Mouse (Mus musculus) kidney, embryonic 16.5 days (tissue): ENCODE results near the gene Fgfr2. TPM values are rescaled to one million over a fixed set of nuclear protein-coding genes. Genes with fewer than 3 reads are reported as not detected.

ENCODE experiments used
- ATAC-seq: fragments of 200-750 bp; cut with Nextera tagmentation; 2 replicates; pipeline ENCODE4 v1.8.0; 2017; ENCODE audit warnings: moderate TSS enrichment; ENCODE audit not compliant: low FRiP score, low TSS enrichment
- H3K27ac ChIP-seq: fragments of 300-500 bp; sonication (generic); 2 replicates; pipeline ENCODE4 v1.5.1; 2014; ENCODE audit warnings: low read length
- H3K27me3 ChIP-seq: fragments of 300-500 bp; sonication (generic); 2 replicates; pipeline ENCODE4 v1.6.1; 2014; ENCODE audit warnings: low read length, control low read depth, mixed read lengths; ENCODE audit not compliant: insufficient read depth
- H3K36me3 ChIP-seq: fragments of 300-500 bp; sonication (generic); 2 replicates; pipeline ENCODE4 v1.6.1; 2014; ENCODE audit warnings: low read length, control low read depth, mixed read lengths; ENCODE audit not compliant: insufficient read depth
- H3K4me1 ChIP-seq: fragments of 300-500 bp; sonication (generic); 2 replicates; pipeline ENCODE4 v1.6.1; 2014; ENCODE audit warnings: low read length, control low read depth, mixed read lengths; ENCODE audit not compliant: insufficient read depth
- H3K4me2 ChIP-seq: fragments of 300-500 bp; sonication (generic); replicated peaks from 2 replicates; pipeline ENCODE4 v1.6.1; 2014; ENCODE audit warnings: low read depth, low read length
- H3K4me3 ChIP-seq: fragments of 300-500 bp; sonication (generic); 2 replicates; pipeline ENCODE4 v1.5.1; 2014; ENCODE audit warnings: mild to moderate bottlenecking, low read length
- H3K9ac ChIP-seq: fragments of 300-500 bp; sonication (generic); replicated peaks from 2 replicates; pipeline ENCODE4 v1.6.1; 2014; ENCODE audit warnings: low read length
- H3K9me3 ChIP-seq: fragments of 300-500 bp; sonication (generic); 2 replicates; pipeline ENCODE4 v1.6.1; 2016; ENCODE audit warnings: low read length, control low read depth
- WGBS: fragments of 180-500 bp; shearing (Covaris S2); extraction: QIAGEN DNeasy Blood & Tissue Kit; methylation state at CpG from one replicate; pipeline ENCODE4 v1.1.7; 2014; 5-methylcytosine and 5-hydroxymethylcytosine counted together
- polyA plus RNA-seq: library from polyadenylated mRNA; unstranded; fragments of >200 nt; fragmentation: Nextera tagmentation; extraction: Ambion mirVana; gene quantifications from 2 replicates; pipeline ENCODE4 v1.2.1, GENCODE M21; 2015

The Fgfr2 gene
- polyA plus RNA-seq, 1 experiment from 2014 or later: 118 TPM

GRCm38 (mm10) chr7:130855681-130856080 is 2267.5 kb downstream of the Fgfr2 start:
- Histone ChIP-seq H3K4me1 (peaks cover 11% of the 10 kb centered on the region; the same call in 1 of the 2 replicates), H3K36me3 (no peaks in the 10 kb centered on the region), H3K9me3 (no peaks in the 10 kb centered on the region), H3K4me2 (no peak overlapping the region), H3K27me3 (no peaks in the 10 kb centered on the region), H3K4me3 (no peak overlapping the region), H3K9ac (no peak overlapping the region), H3K27ac (no peak overlapping the region)
- no peak for ATAC-seq
- 29% methylated on average over 3 of the region's 3 CpGs for WGBS

DNA sequence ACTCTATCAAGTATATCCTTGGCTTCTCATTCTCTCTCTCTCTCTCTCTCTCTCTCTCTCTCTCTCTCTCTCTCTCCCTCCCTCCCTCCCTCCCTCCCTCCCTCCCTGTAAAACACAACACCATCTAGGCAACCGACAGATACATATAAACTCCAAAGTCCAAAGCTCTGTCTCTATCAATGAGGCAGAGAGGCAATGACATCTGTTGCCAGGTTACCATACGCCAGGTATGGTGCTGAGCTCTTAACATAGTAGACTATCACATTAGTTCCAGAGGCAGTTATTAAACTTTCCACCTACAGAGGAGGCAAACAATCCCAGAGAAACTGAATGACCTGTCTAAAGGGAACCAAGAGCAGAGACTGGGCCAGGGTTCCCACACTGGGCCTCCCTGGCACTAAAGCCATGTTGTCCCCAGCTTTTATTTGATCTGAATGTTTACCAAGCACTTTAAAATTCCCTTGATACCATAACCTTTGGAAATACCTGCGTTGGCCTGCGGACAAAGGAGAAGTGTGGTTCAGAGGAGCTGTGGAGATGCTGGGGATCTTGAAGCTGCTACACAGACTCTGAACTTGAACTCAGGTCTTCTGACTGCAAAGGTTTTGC is 2268.4 kb downstream of the Fgfr2 start:
- no peaks in the 10 kb centered on the region for H3K27me3 ChIP-seq
- H3K36me3 ChIP-seq: no peaks in the 10 kb centered on the region
- ATAC-seq: no peak
- H3K4me1 ChIP-seq: 0 out of 2 replicates have a peak, but pooled peaks cover 5% of the 10 kb centered on the region
- H3K4me2 ChIP-seq: no peak overlapping the region
- 76% methylated on average over 4 of the region's 4 CpGs for WGBS
- H3K9ac ChIP-seq: no peak overlapping the region
- H3K4me3 ChIP-seq: no peak overlapping the region
- H3K9me3 ChIP-seq: no peaks in the 10 kb centered on the region
- no peak overlapping the region for H3K27ac ChIP-seq

DNA sequence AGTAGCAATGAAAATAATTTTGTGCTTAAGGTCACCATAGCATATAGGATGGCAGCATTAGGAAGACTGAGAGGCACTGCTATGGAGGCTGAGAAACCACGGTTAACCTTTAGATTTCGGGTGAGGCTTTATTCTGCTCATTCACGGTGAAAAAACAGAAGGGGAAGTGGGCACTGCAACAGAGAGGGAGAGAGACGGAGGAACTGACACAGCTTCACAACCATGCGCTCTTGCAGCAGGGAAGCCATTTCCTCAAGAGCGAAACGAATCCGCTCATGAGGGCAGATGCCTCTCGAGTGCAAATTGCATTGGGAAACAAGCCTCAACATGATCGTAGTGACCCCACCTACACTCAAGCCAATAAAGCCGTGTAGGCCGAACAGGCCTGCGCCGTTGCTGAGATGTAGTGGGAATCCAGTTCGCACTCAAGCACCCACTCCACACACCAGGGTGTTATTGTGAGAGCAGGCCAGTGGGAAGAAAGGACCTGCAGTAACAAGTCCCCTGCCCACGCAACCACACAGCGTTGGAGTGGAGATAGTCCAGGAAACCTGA is 2275.9 kb downstream of the Fgfr2 start:
- H3K9me3 ChIP-seq: no peaks in the 10 kb centered on the region
- H3K36me3 ChIP-seq: no peaks in the 10 kb centered on the region
- no peak overlapping the region for H3K9ac ChIP-seq
- no peak overlapping the region for H3K27ac ChIP-seq
- H3K4me1 ChIP-seq: 0 out of 2 replicates have a peak, but pooled peaks cover 5% of the 10 kb centered on the region
- no peak for ATAC-seq
- H3K4me2 ChIP-seq: no peak overlapping the region
- H3K4me3 ChIP-seq: no peak overlapping the region
- WGBS: 85% methylated on average over 17 of the region's 17 CpGs
- no peaks in the 10 kb centered on the region for H3K27me3 ChIP-seq

GRCm38 (mm10) chr7:130839380-130840100 is 2283.6 kb downstream of the Fgfr2 start:
- 0 out of 2 replicates have a peak overlapping the region, but pooled peaks have one; percentile 95 for H3K27ac ChIP-seq
- no peaks in the 10 kb centered on the region for H3K9me3 ChIP-seq
- peaks cover 50% of the 10 kb centered on the region for H3K4me1 ChIP-seq
- 81% methylated on average over 12 of the region's 12 CpGs for WGBS
- no peak overlapping the region for H3K4me3 ChIP-seq
- H3K4me2 ChIP-seq: no peak overlapping the region
- ATAC-seq: no peak
- no peaks in the 10 kb centered on the region for H3K27me3 ChIP-seq
- H3K9ac ChIP-seq: no peak overlapping the region
- H3K36me3 ChIP-seq: no peaks in the 10 kb centered on the region

DNA sequence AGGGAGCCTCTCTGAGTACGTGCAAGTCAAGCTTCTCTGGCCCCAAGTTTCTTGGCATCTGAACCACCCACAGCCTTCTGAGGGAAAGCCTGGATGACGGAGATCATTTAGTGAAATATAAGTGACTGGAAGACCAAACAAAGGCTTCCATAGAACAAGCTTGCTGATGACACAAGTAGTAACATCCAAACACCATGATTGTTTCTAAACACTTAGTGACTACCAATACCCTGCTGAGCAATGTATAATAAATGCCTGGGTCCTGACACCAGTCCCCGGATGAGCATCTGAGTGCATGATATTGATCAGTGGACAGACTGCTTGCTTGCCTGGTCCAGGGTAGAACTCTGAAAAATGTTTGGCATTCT is 2284.5 kb downstream of the Fgfr2 start:
- Histone ChIP-seq H3K27me3 (peaks cover 1% of the 10 kb centered on the region; the same call in 1 of the 2 replicates), H3K4me2 (no peak overlapping the region), H3K27ac (peak overlapping the region; percentile 95), H3K9ac (peak overlapping the region; percentile 38; the same call in 1 of the 2 replicates), H3K36me3 (no peaks in the 10 kb centered on the region), H3K4me3 (no peak overlapping the region), H3K9me3 (no peaks in the 10 kb centered on the region), H3K4me1 (peaks cover 52% of the 10 kb centered on the region)
- WGBS: 48% methylated on average over 3 of the region's 3 CpGs
- no peak for ATAC-seq

GRCm38 (mm10) chr7:130837941-130838657 is 2285.1 kb downstream of the Fgfr2 start:
- H3K4me1 ChIP-seq: peaks cover 52% of the 10 kb centered on the region
- peak; percentile 87 for ATAC-seq
- peaks cover 6% of the 10 kb centered on the region; the same call in 1 of the 2 replicates for H3K27me3 ChIP-seq
- H3K4me2 ChIP-seq: peak overlapping the region; percentile 31; the same call in 1 of the 2 replicates
- WGBS: 36% methylated on average over 12 of the region's 12 CpGs
- H3K4me3 ChIP-seq: no peak overlapping the region
- H3K9me3 ChIP-seq: no peaks in the 10 kb centered on the region
- no peaks in the 10 kb centered on the region for H3K36me3 ChIP-seq
- H3K27ac ChIP-seq: peak overlapping the region; percentile 95
- H3K9ac ChIP-seq: peak overlapping the region; percentile 38; the same call in 1 of the 2 replicates

DNA sequence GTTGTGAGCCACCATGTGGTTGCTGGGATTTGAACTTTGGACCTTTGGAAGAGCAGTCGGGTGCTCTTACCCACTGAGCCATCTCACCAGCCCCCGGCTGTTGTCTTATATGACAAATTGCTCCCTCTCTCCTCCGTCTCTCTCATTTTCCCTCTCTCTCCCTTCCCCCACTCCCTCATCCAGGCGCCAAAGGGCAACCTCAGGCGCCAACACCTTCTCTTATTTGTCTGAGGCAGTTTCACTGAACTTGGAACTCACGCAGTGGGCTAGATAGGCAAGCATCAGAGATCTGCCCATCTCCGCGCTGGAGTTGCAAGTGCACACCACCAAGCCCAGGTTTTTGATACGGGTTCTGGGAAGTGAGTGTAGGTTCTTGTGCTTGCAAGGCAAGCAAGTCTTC is 2287.1 kb downstream of the Fgfr2 start:
- no peak for ATAC-seq
- no peaks in the 10 kb centered on the region for H3K9me3 ChIP-seq
- H3K4me1 ChIP-seq: peaks cover 52% of the 10 kb centered on the region
- H3K27me3 ChIP-seq: peaks cover 6% of the 10 kb centered on the region; the same call in 1 of the 2 replicates
- WGBS: 70% methylated on average over 9 of the region's 9 CpGs
- no peak overlapping the region for H3K9ac ChIP-seq
- H3K4me3 ChIP-seq: no peak overlapping the region
- no peak overlapping the region for H3K4me2 ChIP-seq
- no peaks in the 10 kb centered on the region for H3K36me3 ChIP-seq
- peak overlapping the region; percentile 95; the same call in 1 of the 2 replicates for H3K27ac ChIP-seq

- WGBS: 7% methylated on average over 18 of the region's 18 CpGs
- no peaks in the 10 kb centered on the region for H3K9me3 ChIP-seq
- H3K4me1 ChIP-seq: peaks cover 52% of the 10 kb centered on the region
- peaks cover 6% of the 10 kb centered on the region; the same call in 1 of the 2 replicates for H3K27me3 ChIP-seq
- H3K4me3 ChIP-seq: no peak overlapping the region
- no peak overlapping the region for H3K4me2 ChIP-seq
- no peaks in the 10 kb centered on the region for H3K36me3 ChIP-seq
- ATAC-seq: peak; percentile 18; the same call in 1 of the 2 replicates
- peak overlapping the region; percentile 52 for H3K27ac ChIP-seq
- H3K9ac ChIP-seq: 0 out of 2 replicates have a peak overlapping the region, but pooled peaks have one; percentile 2
Measured at GRCm38 (mm10) chr7:130834958-130835861, 2287.9 kb downstream of the Fgfr2 start.

DNA sequence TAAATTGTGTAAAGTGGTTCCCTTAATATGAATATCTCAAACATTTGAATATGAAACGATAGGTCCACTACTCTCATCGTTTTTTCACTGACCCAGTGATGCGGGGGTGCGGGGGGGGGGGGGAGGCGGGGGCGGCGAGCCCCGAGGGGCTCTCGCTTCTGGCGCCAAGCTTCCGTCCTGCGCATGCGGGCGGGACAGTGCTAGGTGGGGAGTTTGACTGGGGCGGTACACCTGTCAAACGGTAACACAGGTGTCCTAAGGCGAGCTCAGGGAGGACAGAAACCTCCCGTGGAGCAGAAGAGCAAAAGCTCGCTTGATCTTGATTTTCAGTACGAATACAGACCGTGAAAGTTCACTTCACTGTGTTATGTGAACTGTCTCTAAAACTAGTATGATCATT is 2288.9 kb downstream of the Fgfr2 start:
- no peaks in the 10 kb centered on the region for H3K9me3 ChIP-seq
- H3K4me1 ChIP-seq: peaks cover 47% of the 10 kb centered on the region
- H3K36me3 ChIP-seq: no peaks in the 10 kb centered on the region
- no peak overlapping the region for H3K4me3 ChIP-seq
- peak; percentile 90 for ATAC-seq
- WGBS: 22% methylated on average over 21 of the region's 21 CpGs
- no peak overlapping the region; the same call in 1 of the 2 replicates for H3K9ac ChIP-seq
- H3K4me2 ChIP-seq: no peak overlapping the region
- peak overlapping the region; percentile 52; the same call in 1 of the 2 replicates for H3K27ac ChIP-seq
- peaks cover 6% of the 10 kb centered on the region; the same call in 1 of the 2 replicates for H3K27me3 ChIP-seq
